Mouse (Mus musculus): ENCODE measurements around the gene Larp7.
A peak's percentile ranks its signal among the peaks of the same experiment; 100 is the strongest.

The Larp7 gene

DNA sequence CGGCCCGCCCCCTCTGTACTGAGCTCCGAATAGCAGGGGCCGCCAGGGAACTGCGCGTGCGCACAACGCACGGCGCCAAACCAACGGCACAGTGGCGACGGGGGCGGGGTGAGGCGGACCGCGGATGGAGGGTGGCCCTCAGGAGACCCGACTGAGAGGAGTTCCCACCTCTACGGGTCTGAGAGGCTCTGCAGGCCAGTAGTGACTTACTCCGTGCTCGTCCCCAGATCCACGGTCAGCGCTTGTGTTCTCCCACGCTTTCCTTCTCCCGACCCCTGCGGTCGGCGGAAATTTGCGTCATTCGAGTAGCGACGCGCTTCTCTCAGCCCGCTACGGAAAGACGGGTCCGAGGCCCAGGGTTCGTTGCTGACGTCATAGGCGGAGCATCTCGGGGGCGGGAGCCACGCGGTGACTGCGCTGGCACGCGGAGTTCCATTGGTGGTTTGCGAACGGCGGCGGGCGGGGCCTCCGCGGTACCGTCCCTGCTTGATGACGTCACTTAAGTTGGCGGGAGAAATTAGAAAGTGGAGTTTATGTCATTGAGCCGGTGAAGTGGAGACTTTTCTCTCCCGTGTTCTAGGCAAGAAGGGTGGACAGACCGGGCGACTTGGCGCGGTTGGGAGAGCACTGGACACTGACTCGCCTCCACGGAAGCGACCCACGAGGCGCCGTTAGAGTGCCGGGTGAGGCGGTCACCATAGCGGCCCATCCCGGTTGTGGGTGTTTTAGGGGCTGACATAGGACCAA is at the start of gene Larp7, which contains the start of gene Zgrf1:
Gene Larp7 (minus strand): TSS at position 377 of the 747 bp plus-strand sequence.
Gene Zgrf1 (plus strand): TSS at position 517 of the 747 bp plus-strand sequence.
- DNase-seq (ENCODE audit: low read depth, low spot score) = peak; percentile 93

DNA sequence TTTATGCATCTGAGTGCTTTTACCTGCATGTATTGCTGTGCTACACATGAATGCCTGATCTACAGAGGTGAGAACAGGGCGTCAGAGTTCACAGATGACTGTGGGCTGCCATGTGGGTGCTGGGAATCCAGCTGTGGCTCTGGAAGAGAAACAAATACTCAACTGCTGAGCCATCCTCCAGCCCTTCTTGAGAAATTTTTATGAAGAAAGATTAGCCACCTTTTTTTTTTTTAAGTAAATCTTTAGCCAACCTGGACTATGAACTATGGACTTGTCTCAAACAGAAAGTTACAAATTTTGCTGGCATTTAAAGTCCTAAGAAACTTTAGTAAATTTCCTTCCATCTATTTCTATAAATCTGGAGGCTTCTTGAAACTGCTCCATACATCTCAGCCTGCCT is 44.0 kb upstream of the Larp7 start:
- no peak for DNase-seq (ENCODE audit: low read depth, low spot score)

DNA sequence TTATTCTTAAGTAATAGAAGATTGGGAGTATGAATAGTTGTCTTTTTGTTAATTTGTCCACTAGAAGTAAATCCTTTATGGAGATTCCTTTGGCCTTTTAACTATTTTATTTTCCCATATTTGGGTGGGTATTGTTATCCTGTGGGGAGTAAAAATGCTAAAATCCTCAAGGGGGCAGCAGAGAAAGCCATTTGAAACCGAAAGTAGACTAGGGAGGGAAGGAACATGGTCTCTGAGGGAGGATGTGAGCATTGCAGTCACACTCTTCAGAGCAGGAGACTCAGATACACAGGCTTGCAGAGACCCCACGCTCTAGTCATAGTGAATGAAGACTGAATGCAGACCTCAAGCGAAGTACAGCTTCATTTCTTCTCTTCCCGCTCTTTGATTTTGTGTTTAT is 19.4 kb upstream of the Larp7 start:
- DNase-seq (ENCODE audit: low read depth, low spot score) = no peak

DNA sequence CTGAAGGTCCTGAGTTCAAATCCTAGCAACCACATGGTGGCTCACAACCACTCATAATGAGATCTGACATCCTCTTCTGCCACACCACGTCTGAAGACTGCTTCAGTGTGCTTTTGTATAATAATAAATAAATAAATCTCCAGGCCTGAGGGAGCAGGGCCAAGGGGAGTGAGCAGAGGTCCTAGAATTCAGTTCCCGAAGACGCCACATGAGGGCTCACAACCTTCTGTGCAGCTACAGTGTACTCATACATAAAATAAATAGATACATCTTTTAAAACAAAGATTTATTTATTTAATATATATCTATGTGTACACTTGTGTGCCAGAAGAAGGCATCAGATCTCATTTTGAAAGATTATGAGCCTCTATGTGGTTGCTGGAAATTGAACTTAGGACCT is 12.0 kb upstream of the Larp7 start:
- DNase-seq (ENCODE audit: low read depth, low spot score) = no peak

DNA sequence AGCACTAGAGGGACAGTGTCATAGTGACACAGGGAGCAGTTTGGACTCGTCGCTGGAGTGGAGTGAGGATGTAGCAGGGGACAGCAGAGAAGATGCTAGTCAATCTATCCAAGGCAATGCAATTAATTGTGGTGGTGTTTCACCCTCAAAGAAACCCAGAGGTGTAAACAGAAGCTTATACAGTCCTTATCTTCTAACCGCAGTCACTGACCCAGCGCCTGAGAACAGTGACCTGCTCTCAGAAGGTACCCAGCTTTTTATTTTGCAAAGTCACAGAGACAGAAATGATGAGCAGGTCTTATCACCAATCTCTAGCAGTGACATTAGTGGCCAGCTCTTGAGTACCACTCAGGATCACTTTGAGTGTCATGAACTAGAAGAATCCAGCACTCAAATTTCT is 9.8 kb upstream of the Larp7 start:
- DNase-seq (ENCODE audit: low read depth, low spot score) = no peak

DNA sequence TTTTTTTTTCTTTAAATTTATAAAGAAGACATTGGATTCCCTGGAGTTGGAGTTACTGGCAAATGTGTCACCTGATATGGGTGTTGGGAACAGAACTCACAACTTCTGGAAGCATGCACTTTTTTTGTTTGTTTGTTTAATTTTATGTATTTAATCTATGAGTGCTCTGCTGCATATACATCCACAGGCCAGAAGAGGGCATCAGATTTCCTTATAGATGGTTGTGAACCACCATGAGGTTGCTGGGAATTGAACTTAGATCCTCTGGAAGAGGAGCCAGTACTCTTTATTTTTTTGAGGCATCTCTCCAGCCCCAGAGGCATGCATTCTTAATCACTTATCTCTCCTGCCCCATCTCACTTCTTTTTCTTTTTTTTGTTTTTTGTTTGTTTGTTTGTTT is 5.1 kb upstream of the Larp7 start:
- no peak for DNase-seq (ENCODE audit: low read depth, low spot score)

DNA sequence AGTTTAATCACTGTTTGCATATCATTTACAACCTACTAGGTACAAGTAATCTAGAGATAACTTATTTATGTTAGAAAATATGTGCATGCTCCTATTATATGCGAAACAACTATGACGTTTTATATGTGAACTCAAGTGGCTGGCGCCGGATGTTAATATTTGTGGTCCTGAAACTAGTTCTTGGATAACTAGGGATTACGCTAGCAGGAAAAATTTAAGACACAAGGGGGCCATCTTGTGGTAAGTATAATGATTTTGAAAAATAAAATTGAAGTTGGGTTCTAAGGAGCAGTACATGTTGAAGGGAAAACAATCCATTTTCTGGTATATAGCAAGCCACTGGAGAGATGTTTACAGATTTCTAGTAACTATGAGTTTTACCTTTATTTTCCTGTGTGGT is 1.6 kb upstream of the Larp7 start:
- DNase-seq (ENCODE audit: low read depth, low spot score) = no peak

DNA sequence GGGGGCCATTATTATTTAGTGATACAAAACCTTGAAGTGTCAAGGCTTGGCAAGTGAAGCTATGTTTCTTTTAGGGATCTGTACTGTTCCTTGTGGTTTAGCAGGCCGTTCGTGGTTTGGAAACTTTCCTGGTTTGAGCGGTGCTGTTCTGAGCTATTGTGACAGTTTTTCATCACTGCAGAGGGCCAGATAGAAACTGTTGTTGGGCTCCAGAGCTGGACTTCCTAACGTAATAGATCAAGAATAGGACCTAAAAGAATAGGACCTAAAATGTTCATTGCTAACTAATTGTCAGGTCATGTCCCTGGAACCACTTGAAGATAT is 533 bp upstream of the Larp7 start:
- no peak for DNase-seq (ENCODE audit: low read depth, low spot score)

DNA sequence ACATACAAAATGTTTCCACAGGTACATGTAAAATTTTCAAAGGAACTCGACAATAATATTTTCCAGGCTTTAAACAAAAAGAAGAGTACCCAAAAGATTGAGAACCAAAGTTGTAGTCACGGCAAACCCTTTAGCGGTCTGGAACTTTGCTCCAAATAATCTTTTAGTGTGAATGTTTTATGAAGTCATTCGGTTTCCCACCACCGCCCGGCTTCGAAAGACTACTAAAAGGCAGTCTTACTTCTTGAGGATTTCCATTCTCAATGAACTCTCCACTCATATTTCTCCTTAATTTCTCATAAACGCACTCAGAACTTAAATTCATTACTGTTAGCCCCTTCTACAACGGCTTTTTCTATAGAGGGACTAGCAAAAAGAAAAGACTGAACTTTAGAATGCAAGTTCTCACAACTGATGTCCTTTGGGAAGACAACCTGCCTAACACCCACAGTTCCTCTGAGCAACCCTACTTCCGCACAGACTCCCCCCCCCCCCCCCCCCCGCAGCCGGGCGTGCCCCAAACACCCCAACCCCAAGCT is 646 bp downstream of the Larp7 start:
- no peak for DNase-seq (ENCODE audit: low read depth, low spot score)

DNA sequence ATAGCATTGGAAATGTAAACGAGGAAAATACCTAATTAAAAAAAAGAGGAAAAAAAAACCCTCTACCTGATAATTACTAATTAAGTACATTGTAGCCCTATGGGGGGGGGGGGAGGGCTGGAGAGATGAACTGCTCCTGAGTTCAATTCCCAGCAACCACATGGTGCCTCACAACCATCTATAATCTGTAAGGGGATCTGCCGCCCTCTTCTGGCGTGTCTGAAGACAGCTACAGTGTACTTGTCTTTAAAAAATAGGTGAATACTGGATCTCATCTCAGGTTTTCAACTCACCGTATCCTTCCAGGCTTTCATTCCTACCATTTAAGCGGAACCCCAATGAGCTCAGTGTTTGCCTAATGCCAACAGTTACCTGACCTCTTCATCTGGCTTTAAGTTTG is 5.3 kb downstream of the Larp7 start:
- no peak for DNase-seq (ENCODE audit: low read depth, low spot score)

DNA sequence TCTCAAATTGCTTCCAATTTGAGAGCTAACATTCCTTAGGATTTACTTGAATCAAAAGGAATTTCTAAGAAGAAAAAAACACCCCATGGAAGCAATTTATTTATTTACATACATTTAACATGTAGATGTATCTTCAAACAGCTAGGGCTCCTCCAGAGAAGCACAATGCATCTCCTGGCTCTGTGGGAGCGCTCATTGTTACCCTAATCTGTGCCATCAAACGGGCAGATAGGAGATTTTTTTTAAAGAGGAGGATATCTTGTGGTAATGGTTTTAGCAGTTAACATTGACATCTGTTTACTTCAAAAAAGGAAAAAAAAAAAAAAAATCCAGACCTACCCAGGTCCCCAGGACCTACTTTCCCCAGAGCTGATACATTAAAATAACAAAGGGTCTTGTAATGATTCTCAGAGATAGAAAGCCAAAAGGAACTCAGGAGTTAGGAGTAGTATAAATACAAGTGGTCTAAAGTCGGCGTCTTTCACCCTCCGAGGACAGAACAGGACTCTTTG is 8.5 kb downstream of the Larp7 start:
- DNase-seq (ENCODE audit: low read depth, low spot score) = peak; percentile 47

DNA sequence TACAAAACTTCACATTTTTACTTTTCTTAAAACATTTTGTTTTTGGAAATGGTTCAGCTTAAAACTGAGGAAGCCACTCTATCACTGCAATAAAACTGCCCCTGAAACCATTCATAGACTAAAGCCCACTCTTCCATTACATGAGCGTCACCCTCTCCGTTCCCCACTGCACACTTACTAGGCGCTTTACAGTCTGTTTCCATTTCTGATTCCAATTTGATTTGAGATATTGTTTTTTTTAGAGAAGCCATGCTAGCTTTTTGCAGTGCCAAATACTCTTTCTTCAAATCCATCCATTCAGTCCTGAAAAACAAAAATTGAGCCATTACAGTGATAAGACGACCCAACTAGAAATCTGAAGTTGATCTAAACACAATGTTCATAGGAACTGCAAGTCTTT is 9.2 kb downstream of the Larp7 start:
- DNase-seq (ENCODE audit: low read depth, low spot score) = no peak

DNA sequence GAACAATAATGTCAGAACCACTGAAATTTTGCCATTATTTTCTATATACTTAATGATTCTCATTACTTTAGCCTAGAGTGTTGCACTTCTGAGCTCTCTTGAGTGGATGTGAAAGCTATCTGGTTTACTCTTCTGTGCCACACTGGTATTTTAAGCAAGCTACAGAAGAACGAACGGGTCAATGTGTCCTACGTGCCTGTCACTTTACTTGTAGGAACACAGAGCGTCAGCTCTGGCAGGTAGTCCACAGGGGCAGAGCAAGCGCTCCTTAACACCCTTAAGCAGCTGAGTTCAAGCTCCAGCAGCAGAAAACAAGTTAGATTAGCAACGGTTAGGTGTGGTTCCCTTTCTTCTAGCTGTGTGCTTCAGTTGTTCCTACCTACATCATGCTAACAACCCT is 14.0 kb downstream of the Larp7 start:
- no peak for DNase-seq (ENCODE audit: low read depth, low spot score)

DNA sequence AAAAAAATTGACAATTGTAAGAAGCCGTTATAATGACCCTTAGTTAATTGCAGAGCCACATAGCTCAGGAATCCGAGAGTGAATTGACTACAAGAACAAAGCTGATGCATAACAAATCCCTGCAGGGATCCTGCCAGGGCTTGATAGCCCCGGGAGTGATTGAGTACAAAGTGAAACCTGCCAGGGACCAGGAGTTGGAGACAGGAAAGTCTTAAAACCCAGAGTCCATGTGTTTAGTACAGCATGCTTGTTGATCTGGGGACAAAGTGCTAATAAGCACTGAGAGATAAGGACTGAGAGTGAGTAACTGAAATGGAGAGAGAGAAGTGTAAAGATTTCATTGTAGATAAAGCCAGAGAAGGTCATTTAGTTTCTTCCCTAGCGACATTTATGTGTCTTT is 22.9 kb downstream of the Larp7 start:
- DNase-seq (ENCODE audit: low read depth, low spot score) = no peak

DNA sequence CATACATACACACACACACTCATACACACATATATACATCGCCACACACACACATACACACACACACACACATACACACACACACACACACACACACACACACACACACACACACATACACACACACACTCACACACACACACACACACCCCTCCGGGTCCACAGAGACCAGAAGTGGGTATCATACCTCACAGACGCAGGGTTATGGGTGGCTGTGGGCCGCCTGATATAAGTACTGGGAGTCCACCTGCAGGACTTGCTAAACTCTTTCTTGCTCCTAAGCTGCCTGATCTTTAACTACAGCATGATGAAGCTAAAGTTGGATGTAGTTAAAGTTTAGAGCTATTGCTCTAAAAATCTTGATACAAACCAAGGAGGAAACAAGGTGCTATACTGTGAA is 23.3 kb downstream of the Larp7 start:
- no peak for DNase-seq (ENCODE audit: low read depth, low spot score)

DNA sequence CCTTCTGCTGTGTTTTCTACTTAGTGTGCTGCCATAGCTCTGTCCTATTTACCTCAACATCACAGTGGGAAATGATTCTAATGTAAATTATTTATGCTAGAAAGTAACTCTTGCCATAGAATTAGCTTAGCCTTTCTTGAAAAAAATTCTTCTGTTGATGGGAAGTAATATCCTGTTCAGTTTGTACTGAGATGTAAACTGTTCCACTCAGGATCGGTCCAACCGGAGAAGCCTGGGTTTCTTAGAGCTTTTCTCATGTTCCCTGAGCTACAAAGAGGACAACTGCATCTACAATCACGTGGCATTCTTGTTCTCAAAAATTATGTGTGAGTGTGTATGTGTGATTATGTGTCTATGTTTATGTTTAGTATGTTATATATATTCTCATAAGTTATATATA is 23.9 kb downstream of the Larp7 start:
- no peak for DNase-seq (ENCODE audit: low read depth, low spot score)

DNA sequence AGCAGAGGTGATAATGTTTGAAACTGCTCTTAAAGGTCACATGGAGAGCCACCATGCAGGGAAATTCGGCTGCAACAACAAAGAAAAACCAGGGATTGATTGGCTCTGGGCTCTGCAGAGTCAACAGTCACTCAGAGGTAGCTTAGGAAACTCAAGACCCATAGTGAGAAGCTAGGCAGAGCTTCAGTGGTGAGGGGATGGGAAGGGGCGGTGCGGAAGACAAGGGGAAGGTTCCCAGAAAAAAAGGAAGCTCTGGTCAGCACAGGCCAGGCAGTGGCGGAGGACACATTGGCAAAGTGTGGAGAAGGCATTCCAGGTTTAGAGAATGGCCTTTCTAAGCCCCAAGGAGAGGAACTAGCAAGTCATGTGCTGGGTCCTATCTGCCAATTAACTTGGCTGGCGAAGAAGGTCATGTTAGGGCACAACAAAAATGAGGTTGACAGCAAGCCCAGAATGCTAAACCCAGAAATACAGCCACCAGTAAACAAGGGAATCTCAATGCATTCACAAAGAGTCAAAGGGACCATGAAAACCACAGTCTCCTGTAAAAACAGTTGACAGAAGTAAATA is 25.6 kb downstream of the Larp7 start:
- DNase-seq (ENCODE audit: low read depth, low spot score) = no peak

DNA sequence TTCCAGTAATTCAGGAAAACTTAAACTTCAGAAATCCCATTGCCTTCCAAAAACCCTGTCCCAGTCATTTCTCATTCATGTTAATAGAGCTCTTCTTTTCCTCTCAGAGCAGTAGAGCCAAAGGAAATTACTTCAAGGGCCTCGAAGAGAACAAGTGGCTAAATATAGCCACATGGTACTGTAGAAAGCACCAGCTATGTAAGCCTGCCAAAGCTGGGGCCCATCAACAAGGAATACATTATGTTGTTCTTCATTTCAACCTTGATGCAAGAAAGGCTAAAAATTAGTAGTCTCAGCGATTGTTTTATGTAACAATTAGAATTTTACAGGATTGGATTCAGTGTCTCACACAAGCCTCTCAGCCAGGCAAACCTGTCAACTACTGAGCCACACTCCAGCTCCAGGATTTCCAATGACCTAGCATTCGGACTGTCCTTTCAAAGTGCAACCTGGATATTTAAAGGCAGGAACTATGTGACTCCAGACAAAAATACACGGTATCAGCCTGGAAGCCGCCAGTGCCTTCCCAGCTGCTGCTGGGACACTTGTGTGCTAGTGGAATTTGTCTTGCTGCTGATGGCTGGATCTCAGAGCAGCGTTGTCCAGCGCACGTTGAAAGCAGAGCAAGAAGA is 27.8 kb downstream of the Larp7 start:
- DNase-seq (ENCODE audit: low read depth, low spot score) = no peak

DNA sequence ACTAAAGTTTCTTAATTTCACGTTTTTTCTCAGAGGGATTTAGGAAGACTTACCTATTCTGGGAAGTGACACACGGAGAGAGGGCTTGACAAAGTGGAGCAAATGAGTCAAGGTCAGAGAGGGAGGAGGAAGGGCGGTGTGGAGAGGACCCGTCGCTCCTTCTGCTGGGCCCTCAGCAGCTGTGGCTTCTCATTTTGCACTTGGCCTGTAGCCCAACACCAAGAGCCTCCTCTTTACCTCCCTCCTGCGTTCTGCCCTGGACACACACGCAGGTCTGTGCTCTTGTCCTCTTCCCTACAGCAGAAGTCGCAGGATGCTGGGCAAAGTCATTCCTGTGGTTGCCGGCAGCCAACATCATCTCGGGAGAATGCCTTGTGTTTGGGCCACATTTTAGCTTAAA is 32.0 kb downstream of the Larp7 start:
- no peak for DNase-seq (ENCODE audit: low read depth, low spot score)

DNA sequence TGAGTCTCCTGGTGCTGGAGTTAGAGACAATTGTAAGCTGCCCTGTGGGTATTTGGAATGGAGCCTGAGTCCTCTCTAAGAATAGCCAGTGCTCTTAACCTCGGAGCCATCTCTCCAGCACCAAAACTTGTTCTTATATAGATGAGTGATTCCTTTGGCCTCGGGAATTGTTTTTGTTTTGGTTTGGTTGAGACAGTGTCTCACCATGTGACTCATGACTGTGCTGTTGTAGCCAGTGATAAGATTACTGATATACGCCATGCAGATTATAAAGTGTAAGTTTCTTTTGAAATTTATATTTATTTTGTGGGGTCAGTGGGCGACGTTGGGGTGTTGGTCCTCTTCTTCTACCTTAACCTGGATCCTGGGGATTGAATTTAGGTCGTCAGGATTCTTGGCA is 32.8 kb downstream of the Larp7 start:
- DNase-seq (ENCODE audit: low read depth, low spot score) = no peak

DNA sequence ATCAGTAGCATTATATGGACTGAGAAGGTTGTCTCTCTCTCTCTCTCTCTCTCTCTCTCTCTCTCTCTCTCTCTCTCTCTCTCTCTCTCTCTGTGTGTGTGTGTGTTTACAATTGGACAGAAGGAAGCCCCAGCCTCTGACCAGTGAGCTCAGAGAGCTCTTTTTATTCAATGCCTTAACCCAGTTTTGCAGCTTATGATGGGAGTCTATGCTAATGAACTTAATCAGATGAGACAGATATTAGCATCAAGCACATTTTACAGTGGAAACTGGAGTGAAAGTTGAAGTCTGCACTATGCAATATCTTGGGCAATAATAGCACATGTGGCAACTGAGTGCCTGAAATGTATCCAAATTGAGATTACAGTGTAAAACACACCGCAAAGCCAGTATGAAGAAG is 37.9 kb downstream of the Larp7 start:
- DNase-seq (ENCODE audit: low read depth, low spot score) = no peak

DNA sequence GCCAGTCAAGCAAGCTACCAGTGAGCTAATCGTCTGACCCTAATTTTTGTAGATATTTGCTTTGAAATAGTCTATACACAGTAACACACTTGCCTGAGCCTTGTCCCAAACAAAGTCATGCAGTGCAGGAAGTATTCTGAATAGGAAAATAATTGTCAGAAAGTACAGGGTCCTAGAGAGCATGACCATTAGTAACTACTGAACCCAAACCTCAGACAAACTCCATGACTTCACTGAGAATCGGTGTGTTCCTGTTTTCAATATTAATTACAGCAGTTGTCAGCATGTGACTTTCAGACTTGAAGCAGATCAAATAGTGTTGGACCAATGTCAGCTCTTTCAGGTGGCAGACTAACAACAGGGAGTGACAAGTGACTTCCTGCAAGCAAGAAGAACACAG is 39.5 kb downstream of the Larp7 start:
- DNase-seq (ENCODE audit: low read depth, low spot score) = no peak

DNA sequence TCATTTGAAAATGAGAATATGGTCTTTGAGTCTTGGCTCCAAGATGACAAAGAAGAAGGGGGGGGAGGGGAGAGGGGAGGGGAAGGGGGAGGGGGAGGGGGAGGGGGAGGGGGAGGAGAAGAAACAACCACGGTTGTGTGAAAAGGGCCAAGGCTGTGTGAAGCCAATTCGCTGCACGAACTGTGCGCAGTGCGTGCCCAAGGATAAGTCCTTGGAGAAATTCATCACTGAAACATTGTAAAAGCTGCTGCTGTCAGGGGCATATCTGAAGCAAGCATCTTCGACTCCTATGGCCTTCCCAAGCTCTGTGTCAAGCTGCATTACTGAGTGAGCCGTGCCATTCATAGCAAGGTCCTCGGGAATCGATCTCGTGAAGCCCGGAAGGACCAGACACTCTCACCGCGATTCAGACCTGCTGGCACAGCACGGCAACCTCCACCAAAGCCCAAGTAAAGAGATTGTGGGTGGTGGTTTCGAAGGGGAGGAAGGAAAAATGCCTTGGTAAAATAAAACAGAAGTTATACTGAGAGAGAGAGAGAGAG is 40.3 kb downstream of the Larp7 start:
- no peak for DNase-seq (ENCODE audit: low read depth, low spot score)

Data from WW6 (cell line).